Mouse (Mus musculus) embryonic stem cell, embryonic (primary cell): ENCODE results near the gene Cnnm2.

Experiments used
- CTCF ChIA-PET, 4 experiments: fragments of 300-600 bp in 2 of 4; fragments of 350-600 bp in 2 of 4; sonication (Branson Sonifier 250); formaldehyde crosslinking; loops; one replicate each; lab custom pipeline; 2022; ENCODE audit warnings: inconsistent platforms in 2 of 4; lab: Charles Lee
- POLR2A ChIA-PET, 4 experiments: fragments of 300-600 bp in 2 of 4; fragments of 350-600 bp in 2 of 4; sonication (Branson Sonifier 250); formaldehyde crosslinking; loops; one replicate each; lab custom pipeline; 2022; ENCODE audit warnings: antibody characterized with exemption in 4 of 4, inconsistent platforms in 1 of 4; lab: Charles Lee

Gene Cnnm2

GRCm38 (mm10) chr19:46803732-46804131 is 42.3 kb downstream of the Cnnm2 start:
- CTCF ChIA-PET: no interaction called here

GRCm38 (mm10) chr19:46804751-46805150 is 43.4 kb downstream of the Cnnm2 start:
- ChIA-PET POLR2A (interaction anchor here in 2 of 4 experiments (1.0 to 3.1 kb wide), 2 partner anchors 11 to 31 kb away, joined by 3 to 11 read pairs; no protein-coding TSS in a partner anchor), CTCF (no interaction called here)

More at GRCm38 (mm10) chr19:46803732-46804131, 42.3 kb downstream of the Cnnm2 start:
- POLR2A ChIA-PET: interaction anchor here in 2 of 4 experiments (0.7 to 3.1 kb wide), 5 partner anchors 32 to 492 kb away, joined by 3 to 11 read pairs (median 3); partner anchors contain the start of gene Cnnm2 (in 1 of the 2)

GRCm38 (mm10) chr19:46805933-46806688 is 44.7 kb downstream of the Cnnm2 start:
- POLR2A ChIA-PET: interaction anchor here in 2 of 4 experiments (0.8 to 2.5 kb wide), 4 partner anchors 10 to 45 kb away, joined by 3 to 18 read pairs (median 6); partner anchors contain the start of gene Cnnm2 (in 1 of the 2)
- CTCF ChIA-PET: interaction anchor here in 1 of 4 experiments (0.5 kb wide), 1 partner anchor 1381 kb away, joined by 3 read pairs; no protein-coding TSS in a partner anchor

GRCm38 (mm10) chr19:46808261-46808660 is 46.9 kb downstream of the Cnnm2 start:
- POLR2A ChIA-PET: interaction anchor here in 3 of 4 experiments (0.6 to 2.5 kb wide), 14 partner anchors 10 to 308 kb away, joined by 3 to 18 read pairs (median 4); partner anchors contain the start of gene Cnnm2 (in 1 of the 3)
- CTCF ChIA-PET: interaction anchor here in 2 of 4 experiments (1.1 to 1.6 kb wide), 3 partner anchors 48 to 61 kb away, joined by 4 to 6 read pairs (median 4); no protein-coding TSS in a partner anchor

- POLR2A ChIA-PET: interaction anchor here in 2 of 4 experiments (0.6 to 1.8 kb wide), 3 partner anchors 19 to 64 kb away, joined by 3 to 7 read pairs (median 3); no protein-coding TSS in a partner anchor
- CTCF ChIA-PET: no interaction called here
These were observed 47.6 kb downstream of the Cnnm2 start for GRCm38 (mm10) chr19:46809031-46809430.

GRCm38 (mm10) chr19:46819276-46819675 is 57.9 kb downstream of the Cnnm2 start:
- ChIA-PET POLR2A (interaction anchor here in 2 of 4 experiments (0.6 to 3.8 kb wide), 18 partner anchors 11 to 978 kb away, joined by 3 to 15 read pairs (median 4); partner anchors contain the start of gene Cnnm2 (in 2 of the 2)), CTCF (interaction anchor here in 3 of 4 experiments (0.6 to 1.2 kb wide), 3 partner anchors 26 to 232 kb away, joined by 3 to 7 read pairs (median 4); no protein-coding TSS in a partner anchor)

- ChIA-PET POLR2A (interaction anchor here in 2 of 4 experiments (0.5 to 3.8 kb wide), 8 partner anchors 8 to 153 kb away, joined by 3 to 15 read pairs (median 4); no protein-coding TSS in a partner anchor), CTCF (no interaction called here)
These were observed 61.1 kb downstream of the Cnnm2 start for GRCm38 (mm10) chr19:46822491-46822890.

- CTCF ChIA-PET: no interaction called here
- POLR2A ChIA-PET: interaction anchor here in 2 of 4 experiments (1.1 to 3.3 kb wide), 5 partner anchors 13 to 39 kb away, joined by 3 to 12 read pairs (median 5); no protein-coding TSS in a partner anchor
These were observed 62.4 kb downstream of the Cnnm2 start for GRCm38 (mm10) chr19:46823759-46824158.

GRCm38 (mm10) chr19:46824867-46825266 is 63.5 kb downstream of the Cnnm2 start:
- ChIA-PET POLR2A (interaction anchor here in 2 of 4 experiments (1.1 to 3.3 kb wide), 4 partner anchors 11 to 62 kb away, joined by 3 to 12 read pairs (median 4); no protein-coding TSS in a partner anchor), CTCF (interaction anchor here in 1 of 4 experiments (1.5 kb wide), 1 partner anchor 45 kb away, joined by 4 read pairs; no protein-coding TSS in a partner anchor)

GRCm38 (mm10) chr19:46827654-46828165 is 66.3 kb downstream of the Cnnm2 start:
- CTCF ChIA-PET: interaction anchor here in 1 of 4 experiments (0.8 to 1.5 kb wide), 3 partner anchors 41 to 187 kb away, joined by 3 to 4 read pairs (median 3); partner anchors contain the start of gene Ina
- POLR2A ChIA-PET: interaction anchor here in 2 of 4 experiments (1.3 to 2.2 kb wide), 2 partner anchors 10 to 12 kb away, joined by 5 to 6 read pairs; no protein-coding TSS in a partner anchor

GRCm38 (mm10) chr19:46828961-46829360 is 67.6 kb downstream of the Cnnm2 start:
- ChIA-PET CTCF (no interaction called here), POLR2A (interaction anchor here in 2 of 4 experiments (0.6 to 2.2 kb wide), 4 partner anchors 9 to 67 kb away, joined by 3 to 6 read pairs (median 4); no protein-coding TSS in a partner anchor)

GRCm38 (mm10) chr19:46831381-46831780 is 70.0 kb downstream of the Cnnm2 start:
- POLR2A ChIA-PET: interaction anchor here in 3 of 4 experiments (0.6 to 2.1 kb wide), 10 partner anchors 11 to 259 kb away, joined by 3 to 15 read pairs (median 3); partner anchors contain the start of genes Cnnm2 (in 1 of the 3), Pdcd11 (in 1 of the 3) and Usmg5 (in 1 of the 3)
- CTCF ChIA-PET: no interaction called here

GRCm38 (mm10) chr19:46834301-46834700 is 72.9 kb downstream of the Cnnm2 start:
- CTCF ChIA-PET: no interaction called here
- POLR2A ChIA-PET: interaction anchor here in 3 of 4 experiments (0.7 to 4.2 kb wide), 12 partner anchors 14 to 73 kb away, joined by 3 to 35 read pairs (median 4); partner anchors contain the start of gene Cnnm2 (in 2 of the 3)

GRCm38 (mm10) chr19:46835339-46835738 is 73.9 kb downstream of the Cnnm2 start:
- ChIA-PET CTCF (interaction anchor here (0.6 to 1.4 kb wide), 6 partner anchors 34 to 179 kb away, joined by 3 to 12 read pairs (median 4); partner anchors contain the start of genes Cnnm2 (in 1 of the 4) and Ina (in 1 of the 4)), POLR2A (interaction anchor here (0.6 to 5.5 kb wide), 33 partner anchors 11 to 640 kb away, joined by 3 to 45 read pairs (median 4); partner anchors contain the start of genes Cnnm2 (in 2 of the 4) and Taf5 (in 1 of the 4))

GRCm38 (mm10) chr19:46836085-46836484 is 74.7 kb downstream of the Cnnm2 start:
- ChIA-PET CTCF (interaction anchor here in 3 of 4 experiments (0.5 to 1.4 kb wide), 8 partner anchors 10 to 895 kb away, joined by 3 to 12 read pairs (median 4); partner anchors contain the start of genes Cnnm2 (in 1 of the 3) and Sfr1 (in 1 of the 3)), POLR2A (interaction anchor here (0.5 to 5.5 kb wide), 36 partner anchors 10 to 335 kb away, joined by 3 to 45 read pairs (median 4); partner anchors contain the start of genes Cnnm2 (in 2 of the 4) and Taf5 (in 1 of the 4))

GRCm38 (mm10) chr19:46837290-46838079 is 76.1 kb downstream of the Cnnm2 start:
- ChIA-PET POLR2A (interaction anchor here in 3 of 4 experiments (0.6 to 5.5 kb wide), 18 partner anchors 9 to 613 kb away, joined by 3 to 45 read pairs (median 6); partner anchors contain the start of gene Cnnm2 (in 2 of the 3)), CTCF (interaction anchor here in 2 of 4 experiments (0.6 to 0.9 kb wide), 3 partner anchors 71 to 178 kb away, joined by 3 to 8 read pairs (median 5); no protein-coding TSS in a partner anchor)
